9 mouse cellular contexts compared by ENCODE assay signal in genomic region chr11:43548148-43548547, GRCm38 (mm10). TPM values are rescaled to one million over a fixed set of nuclear protein-coding genes. Genes with fewer than 3 reads are reported as not detected.
A peak's percentile ranks its signal among the peaks of the same experiment; 100 is the strongest.
DNase-seq lines count a peak whose midpoint lies in the region; ATAC-seq and TF ChIP-seq lines count a peak whose summit lies in the region.
"Had no signal": no experiment of that assay in that cellular context is flagged by ENCODE, and none has a peak within 500 bp of the region (broad histone marks: within the 10 kb centered on the region; RNA-seq: fewer than 3 reads in every experiment).

No protein-coding gene starts in this region.

- WGBS in kidney, adult 2 months, result 53% methylated on average over 7 of the region's 7 CpGs
- 26% methylated on average over 7 of the region's 7 CpGs for WGBS in limb, embryonic 15.5 days
- 17% methylated on average over 7 of the region's 7 CpGs for WGBS in midbrain, embryonic 16.5 days

- H3K27ac ChIP-seq in kidney, adult 2 months (ENCODE audit: insufficient read depth, low read depth, low read length), result no peak overlapping the region
- peak overlapping the region; percentile 43 for H3K27ac ChIP-seq in limb, embryonic 15.5 days
- peak overlapping the region; percentile 59 for H3K27ac ChIP-seq in midbrain, embryonic 16.5 days (ENCODE audit: low read length)

- H3K9ac ChIP-seq in limb, embryonic 15.5 days, result no peak overlapping the region
- H3K9ac ChIP-seq in midbrain, embryonic 16.5 days (ENCODE audit: low read depth, low read length), result no peak overlapping the region

- TF ChIP-seq POLR2A in kidney, adult 2 months (IDR thresholded peaks at IDR 0.05; ENCODE audit: low read depth, low read length), result no peak

- H3K9me3 ChIP-seq in limb, embryonic 15.5 days, result no peaks in the 10 kb centered on the region
- H3K9me3 ChIP-seq in midbrain, embryonic 16.5 days (replicated peaks; ENCODE audit: control insufficient read depth, low read length, poor library complexity, severe bottlenecking), result no peaks in the 10 kb centered on the region

- H3K4me2 ChIP-seq in limb, embryonic 15.5 days, result no peak overlapping the region
- no peak overlapping the region for H3K4me2 ChIP-seq in midbrain, embryonic 16.5 days (ENCODE audit: low read length)

- ATAC-seq in limb, embryonic 15.5 days (ENCODE audit: insufficient number of reproducible peaks, low FRiP score, low TSS enrichment, low read depth), result no peak
- peak; percentile 69 for ATAC-seq in midbrain, embryonic 16.5 days

- no peak for TF ChIP-seq CTCF in kidney, adult 2 months (conservative IDR thresholded peaks at IDR 0.05; ENCODE audit: insufficient read depth, insufficient read length, low read depth, low read length)

- DNase-seq in adrenal gland, postnatal 25 days, result peak; percentile 74
- peak; percentile 80 for DNase-seq in embryo, embryonic 10 days (ENCODE audit: low spot score)
- DNase-seq in heart, adult 8-10 months (ENCODE audit: low spot score), result peak; percentile 51
- peak; percentile 46 for DNase-seq in kidney, adult 2 months
- DNase-seq in B cell, adult 2 months, result no peak
- no peak for DNase-seq in spleen, postnatal 4 days (ENCODE audit: low spot score in 2 of 2)

- H3K36me3 ChIP-seq in kidney, adult 2 months (ENCODE audit: control insufficient read depth, insufficient read depth, low read length), result no peaks in the 10 kb centered on the region
- 0 out of 2 replicates have a peak, but pooled peaks cover 3% of the 10 kb centered on the region for H3K36me3 ChIP-seq in limb, embryonic 15.5 days
- no peaks in the 10 kb centered on the region for H3K36me3 ChIP-seq in midbrain, embryonic 16.5 days (ENCODE audit: control insufficient read depth, insufficient read depth, low read length)

- H3K4me3 ChIP-seq in kidney, adult 2 months (ENCODE audit: insufficient read depth, low read depth, low read length), result no peak overlapping the region
- no peak overlapping the region for H3K4me3 ChIP-seq in limb, embryonic 15.5 days
- no peak overlapping the region for H3K4me3 ChIP-seq in midbrain, embryonic 16.5 days (ENCODE audit: low read depth, low read length)

- H3K27me3 ChIP-seq in kidney, adult 2 months (replicated peaks; ENCODE audit: control insufficient read depth, insufficient read depth, low read length), result no peaks in the 10 kb centered on the region
- H3K27me3 ChIP-seq in limb, embryonic 15.5 days, result no peaks in the 10 kb centered on the region
- no peaks in the 10 kb centered on the region for H3K27me3 ChIP-seq in midbrain, embryonic 16.5 days (ENCODE audit: control insufficient read depth, insufficient read depth, low read depth, low read length)

- peaks cover 7% of the 10 kb centered on the region; the same call in 1 of the 2 replicates for H3K4me1 ChIP-seq in kidney, adult 2 months (ENCODE audit: control insufficient read depth, insufficient read depth, low read length)
- peaks cover 18% of the 10 kb centered on the region for H3K4me1 ChIP-seq in limb, embryonic 15.5 days
- H3K4me1 ChIP-seq in midbrain, embryonic 16.5 days (ENCODE audit: control insufficient read depth, insufficient read depth, low read length), result peaks cover 21% of the 10 kb centered on the region

RNA-seq across cellular contexts. Expression of gene Ccnjl, which starts 19.6 kb away (rescaled TPM):
- 3.2 and 3.9 TPM in 2 replicates for total RNA-seq in adrenal gland, postnatal 25 days (2021)
- total RNA-seq in heart, adult 8-10 months (2022), result 1 to 10 TPM in 3 of 4 experiments, under 1 TPM in 1; 0.87 to 2.2 (median 1.4) TPM
- polyA plus RNA-seq in kidney, adult 2 months (2012; rRNA removed), result 1.0 and 1.1 TPM in 2 replicates
- polyA plus RNA-seq in limb, embryonic 15.5 days (2015; fragmentation: Nextera tagmentation; extraction: Ambion mirVana), result 9.5 and 11.3 TPM in 2 replicates
- polyA plus RNA-seq in midbrain, embryonic 16.5 days (2015; fragmentation: Nextera tagmentation; extraction: Ambion mirVana), result 7.4 and 10.4 TPM in 2 replicates

RNA-seq across cellular contexts. Expression of gene 4933415A04Rik, which starts 38.7 kb away (rescaled TPM):
- total RNA-seq in adrenal gland, postnatal 25 days (2021), result 1.0 and 1.1 TPM in 2 replicates
- under 1 TPM; 0.22 to 0.57 (median 0.48) TPM for total RNA-seq in heart, adult 8-10 months (2022)
- 0.24 and 0.30 TPM in 2 replicates for polyA plus RNA-seq in kidney, adult 2 months (2012; rRNA removed)
- 2.2 and 2.8 TPM in 2 replicates for polyA plus RNA-seq in limb, embryonic 15.5 days (2015; fragmentation: Nextera tagmentation; extraction: Ambion mirVana)
- polyA plus RNA-seq in midbrain, embryonic 16.5 days (2015; fragmentation: Nextera tagmentation; extraction: Ambion mirVana), result 3.0 and 3.2 TPM in 2 replicates

RNA-seq across cellular contexts. Expression of gene Fabp6, which starts 53.2 kb away (rescaled TPM):
- not detected in 2 replicates for total RNA-seq in adrenal gland, postnatal 25 days (2021)
- total RNA-seq in heart, adult 8-10 months (2022), result not detected
- not detected in 2 replicates for polyA plus RNA-seq in kidney, adult 2 months (2012; rRNA removed)
- 0.59 and 2.1 TPM in 2 replicates for polyA plus RNA-seq in limb, embryonic 15.5 days (2015; fragmentation: Nextera tagmentation; extraction: Ambion mirVana)
- not detected in 2 replicates for polyA plus RNA-seq in midbrain, embryonic 16.5 days (2015; fragmentation: Nextera tagmentation; extraction: Ambion mirVana)
- polyA plus RNA-seq: gonadal fat pad, adult 2 months had no signal

Comparison
In these comparisons a context has a peak if more than half of its experiments do, and no peak if none do; other contexts are left out.
1. DNase-seq: peak in adrenal gland, postnatal 25 days (single experiment), embryo, embryonic 10 days (single experiment), heart, adult 8-10 months (single experiment) and kidney, adult 2 months (single experiment); none in B cell, adult 2 months (0 of 2) and spleen, postnatal 4 days (0 of 2).